Mouse (Mus musculus) heart, adult 18-20 months (tissue): ENCODE data around the gene Ppara. TPM values are rescaled to one million over a fixed set of nuclear protein-coding genes. Genes with fewer than 3 reads are reported as not detected.

Experiments
- DNase-seq, 2 experiments: peaks; one replicate each; pipeline ENCODE4 v3.0.0; 2021 to 2022; ENCODE audit warnings: mixed read lengths in 1 of 2
- total RNA-seq, 2 experiments: library from RNA; stranded (reverse); gene quantifications; 2 replicates each; pipeline ENCODE4 v1.2.3; 2021

The Ppara gene
- total RNA-seq, 2 experiments from 2014 or later, result 73.1 to 74.9 TPM

DNA sequence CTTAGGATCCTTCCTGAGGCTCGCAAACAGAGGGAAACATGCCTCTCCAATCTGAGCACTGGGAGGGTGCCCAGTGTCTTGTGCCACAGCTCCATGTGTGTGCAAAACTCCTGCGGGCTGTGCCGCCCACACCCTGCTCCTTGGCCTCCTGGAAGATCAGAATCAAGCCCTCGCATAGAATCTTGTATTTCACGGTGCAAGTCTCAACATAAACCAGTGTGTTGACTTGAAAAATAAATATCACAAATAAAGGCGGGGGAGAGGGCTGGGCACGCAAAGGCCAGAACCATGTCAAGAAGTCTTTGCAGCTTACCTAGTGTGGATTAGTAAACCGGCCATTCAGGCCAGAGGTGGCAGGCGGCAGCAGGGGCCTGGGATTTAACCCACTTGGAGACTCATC is 5.5 kb upstream of the Ppara start:
- DNase-seq, result no peak

- DNase-seq, result no peak
Measured at GRCm38 (mm10) chr15:85730027-85730426, 4.8 kb upstream of the Ppara start.

DNA sequence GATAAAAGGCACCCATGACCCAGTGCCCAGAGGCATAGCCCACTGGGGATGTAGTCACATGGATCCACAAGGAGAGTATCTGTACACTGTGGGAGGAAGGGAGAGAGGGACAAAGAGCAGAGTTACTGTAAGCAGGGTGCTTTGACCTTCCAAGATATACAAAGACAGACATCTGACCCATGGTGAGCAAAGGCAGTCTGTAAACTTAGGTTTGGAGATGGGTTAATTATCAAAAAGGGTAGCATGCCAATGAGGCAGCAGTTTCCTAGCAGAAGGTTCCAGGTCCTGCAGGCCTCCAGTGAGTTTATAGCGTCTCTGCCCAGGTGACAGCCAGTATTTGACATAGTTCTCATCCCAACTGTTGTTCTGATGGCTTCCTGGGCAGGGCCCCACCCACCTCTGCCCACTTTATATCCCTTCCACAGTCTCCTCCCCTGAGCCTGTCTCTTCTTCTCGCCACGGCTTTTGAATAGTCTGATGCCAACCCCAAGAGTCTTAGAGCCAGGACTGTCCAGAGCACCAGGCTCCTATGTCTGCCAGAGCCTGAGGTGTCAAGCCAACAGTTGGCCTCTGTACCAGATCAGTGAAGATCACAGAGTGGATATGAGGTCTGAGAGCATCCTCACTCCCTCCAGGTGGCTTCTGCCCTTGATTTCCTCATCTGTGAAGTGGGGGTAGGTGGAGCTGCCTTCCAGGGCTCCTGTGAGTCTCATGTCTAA is 2.7 kb upstream of the Ppara start:
- DNase-seq, result no peak

DNA sequence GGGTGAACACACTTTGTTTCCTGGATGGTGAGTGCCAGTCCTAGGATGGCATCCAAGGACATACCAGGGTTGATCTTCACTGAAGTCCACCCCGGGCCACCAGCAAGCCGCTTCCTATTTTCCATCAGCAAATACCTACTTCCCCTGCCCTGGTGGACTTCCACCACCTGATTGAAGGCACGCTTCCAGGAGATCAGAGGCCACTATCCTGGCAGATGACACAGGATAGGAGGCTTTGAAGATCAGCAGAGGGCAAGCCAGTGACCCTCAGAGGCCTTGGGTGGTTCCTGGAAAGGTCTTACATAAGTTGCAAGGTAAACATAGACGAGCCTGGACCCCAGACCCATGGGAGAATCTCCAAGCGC is 2.2 kb upstream of the Ppara start:
- no peak for DNase-seq

DNA sequence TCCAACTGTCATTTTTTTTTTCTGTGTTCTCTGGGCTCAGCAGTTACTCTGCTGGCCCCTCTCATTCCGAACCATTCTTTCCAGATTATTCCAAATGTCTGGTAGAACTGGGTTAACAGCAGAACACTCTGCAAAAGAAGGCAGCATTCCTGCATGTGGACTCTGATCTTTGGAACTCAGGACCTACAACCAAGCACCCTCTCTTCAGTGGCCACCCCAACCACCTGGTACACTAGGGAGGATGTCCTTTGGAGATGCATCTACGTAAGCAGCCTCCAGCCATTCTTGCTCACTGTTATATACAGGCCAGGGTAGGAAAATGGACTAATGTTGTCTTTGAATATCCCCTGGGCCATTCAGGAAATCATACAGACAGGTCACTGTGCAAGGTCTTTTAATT is 1.1 kb upstream of the Ppara start:
- no peak for DNase-seq

- DNase-seq, result no peak
Measured at GRCm38 (mm10) chr15:85734148-85734547, 635 bp upstream of the Ppara start.

GRCm38 (mm10) chr15:85735063-85735835 is 466 bp downstream of the Ppara start:
- peak; percentile 96 for DNase-seq

DNA sequence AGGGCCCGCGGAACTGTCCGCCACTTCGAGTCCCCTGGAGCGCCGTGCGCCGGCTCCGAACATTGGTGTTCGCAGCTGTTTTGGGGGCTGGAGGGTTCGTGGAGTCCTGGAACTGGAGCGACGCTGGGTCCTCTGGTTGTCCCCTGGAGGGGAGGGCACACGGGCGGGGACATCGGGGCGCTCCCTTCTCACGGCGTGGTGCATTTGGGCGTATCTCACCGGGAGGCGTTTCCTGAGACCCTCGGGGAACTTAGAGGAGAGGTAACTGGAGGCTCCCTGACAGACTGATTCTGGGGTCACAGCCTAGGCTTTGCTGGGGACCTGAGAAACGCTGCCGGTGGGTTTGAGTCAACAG is 1.0 kb downstream of the Ppara start:
- no peak for DNase-seq

GRCm38 (mm10) chr15:85736506-85736905 is 1.7 kb downstream of the Ppara start:
- peak; percentile 29 to 44 for DNase-seq

GRCm38 (mm10) chr15:85738416-85738815 is 3.6 kb downstream of the Ppara start:
- no peak for DNase-seq

DNA sequence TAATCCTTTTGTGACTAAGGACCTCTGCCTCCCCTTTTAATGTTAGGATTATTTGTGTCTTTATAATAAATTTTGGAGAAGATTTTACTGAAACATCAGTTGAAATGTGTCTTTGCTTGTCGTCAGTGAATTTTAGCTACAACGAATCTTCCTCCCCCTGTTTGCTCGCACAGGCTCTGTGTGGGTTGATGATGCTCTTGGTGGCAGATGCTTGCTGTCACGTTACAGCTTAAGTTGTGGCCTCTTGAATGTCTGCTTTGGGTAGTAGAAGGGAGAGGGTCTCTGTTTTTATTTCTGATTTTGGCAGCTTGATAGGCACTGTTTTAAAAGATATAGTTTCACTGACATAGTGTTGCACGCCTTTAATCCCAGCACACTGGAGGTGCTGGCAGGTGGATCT is 4.2 kb downstream of the Ppara start:
- no peak for DNase-seq

- DNase-seq, result no peak
Measured at GRCm38 (mm10) chr15:85742608-85743007, 7.8 kb downstream of the Ppara start.

DNA sequence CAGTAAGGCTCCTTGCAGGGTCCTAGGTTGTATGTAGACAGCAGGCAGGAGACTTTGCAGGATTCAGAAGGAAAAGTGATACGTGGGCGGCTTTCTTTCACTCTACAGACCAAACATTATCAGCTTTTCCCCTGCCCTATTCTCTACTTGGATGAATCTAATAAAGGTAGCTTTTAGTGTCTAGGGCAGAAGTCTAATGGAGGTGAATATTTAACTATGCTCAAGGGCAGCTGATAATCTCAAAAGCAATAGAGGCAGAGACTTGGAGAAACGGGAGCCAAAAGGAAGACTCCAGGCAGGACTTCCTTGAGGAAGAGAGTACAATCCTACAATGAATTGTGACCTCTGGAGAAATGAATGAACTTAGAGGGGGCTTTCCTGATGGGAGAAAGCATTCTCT is 9.2 kb downstream of the Ppara start:
- no peak for DNase-seq

- DNase-seq, result no peak
Measured at GRCm38 (mm10) chr15:85746178-85746577, 11.4 kb downstream of the Ppara start.

DNA sequence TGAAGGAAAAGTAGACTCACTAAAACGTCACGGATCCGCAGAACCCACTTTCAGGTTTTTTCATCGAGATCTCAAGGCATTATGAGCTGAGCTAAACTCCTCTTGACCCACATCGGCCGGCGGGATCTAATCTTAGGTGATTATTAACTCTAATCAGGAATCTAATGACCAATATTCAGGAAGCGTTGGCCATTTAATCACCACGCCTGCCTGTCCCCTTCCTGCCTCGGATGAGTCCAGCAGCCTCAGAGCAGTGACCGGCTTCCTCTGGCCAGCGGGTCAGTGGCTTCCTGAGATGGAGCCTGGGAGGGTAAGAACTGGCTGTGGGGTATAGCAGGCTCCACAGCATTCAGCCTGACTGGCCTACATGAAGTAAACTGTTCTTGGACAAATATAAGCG is 11.9 kb downstream of the Ppara start:
- peak in 1 of 2 experiments; percentile 23 for DNase-seq

- DNase-seq, result no peak
Measured at GRCm38 (mm10) chr15:85747951-85748350, 13.2 kb downstream of the Ppara start.

DNA sequence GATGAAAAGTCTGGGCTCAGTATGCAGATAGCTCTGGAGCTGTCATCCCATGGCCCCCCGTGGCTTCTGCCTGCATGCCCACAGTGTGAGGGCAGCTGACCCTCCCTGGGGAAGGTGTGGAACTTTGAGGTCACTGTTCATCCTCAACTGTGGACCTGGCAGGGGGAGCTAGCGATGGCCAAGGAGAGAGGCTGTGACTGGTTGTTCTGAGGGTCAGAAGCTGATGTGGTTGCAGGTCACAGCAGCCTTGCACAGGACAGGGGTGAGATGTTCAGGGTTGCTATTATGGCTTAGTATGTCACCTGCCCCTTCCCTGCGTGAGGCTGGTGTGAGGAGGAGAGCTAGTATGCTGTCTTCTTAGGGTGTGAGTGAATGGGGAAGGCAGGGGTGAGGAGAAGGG is 13.7 kb downstream of the Ppara start:
- no peak for DNase-seq

DNA sequence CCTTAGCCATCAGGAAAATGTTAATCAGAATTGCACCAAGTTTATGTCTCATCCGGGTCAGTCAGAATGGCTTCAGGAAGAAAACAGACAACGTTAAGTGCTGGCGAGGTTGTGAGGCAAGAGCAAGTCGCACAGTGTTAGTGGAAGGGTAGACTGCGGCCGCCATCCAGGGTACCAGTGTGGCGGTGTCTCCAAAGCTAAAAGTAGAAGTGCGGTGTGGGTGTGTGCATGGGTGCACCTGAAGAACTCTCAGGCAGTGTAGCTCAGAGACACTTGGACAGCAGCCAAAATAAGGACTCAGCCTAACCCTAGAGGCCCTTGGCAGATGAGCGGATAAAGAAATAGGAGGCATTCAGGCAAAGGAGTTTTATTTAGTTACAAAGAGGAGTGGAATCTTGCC is 14.4 kb downstream of the Ppara start:
- DNase-seq, result no peak

- DNase-seq, result no peak
Measured at GRCm38 (mm10) chr15:85750115-85750514, 15.3 kb downstream of the Ppara start.

GRCm38 (mm10) chr15:85752655-85753054 is 17.9 kb downstream of the Ppara start:
- DNase-seq, result no peak

DNA sequence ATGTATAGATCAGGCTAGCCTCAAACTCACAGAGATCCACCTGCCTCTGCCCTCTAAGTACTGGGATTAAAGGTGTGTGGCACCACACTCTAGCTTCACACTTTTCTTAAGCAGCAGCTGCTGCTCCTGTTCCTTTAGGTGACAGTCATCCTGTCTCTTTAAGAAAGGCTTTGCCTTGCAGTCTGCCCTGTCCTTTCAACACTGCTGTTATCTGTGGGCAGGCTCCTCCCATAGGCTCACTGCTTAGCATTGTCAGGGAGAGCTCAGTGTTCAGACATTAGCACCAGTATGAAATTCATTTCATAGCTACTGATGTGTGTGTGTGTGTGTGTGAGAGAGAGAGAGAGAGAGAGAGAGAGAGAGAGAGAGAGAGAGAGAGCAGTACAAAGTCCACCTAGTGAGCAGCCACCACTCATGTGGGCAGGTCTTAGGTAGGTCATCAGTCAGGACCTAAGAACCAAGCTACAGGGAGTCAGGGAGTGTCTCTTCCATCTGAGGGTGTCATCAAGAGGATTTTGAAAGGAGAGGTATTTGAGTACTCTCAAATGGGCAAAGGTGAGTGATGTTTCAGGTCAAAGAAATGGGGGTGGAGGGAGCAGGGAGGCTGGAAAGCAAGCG is 19.4 kb downstream of the Ppara start:
- DNase-seq, result no peak

- no peak for DNase-seq
Measured at GRCm38 (mm10) chr15:85755214-85755613, 20.4 kb downstream of the Ppara start.

DNA sequence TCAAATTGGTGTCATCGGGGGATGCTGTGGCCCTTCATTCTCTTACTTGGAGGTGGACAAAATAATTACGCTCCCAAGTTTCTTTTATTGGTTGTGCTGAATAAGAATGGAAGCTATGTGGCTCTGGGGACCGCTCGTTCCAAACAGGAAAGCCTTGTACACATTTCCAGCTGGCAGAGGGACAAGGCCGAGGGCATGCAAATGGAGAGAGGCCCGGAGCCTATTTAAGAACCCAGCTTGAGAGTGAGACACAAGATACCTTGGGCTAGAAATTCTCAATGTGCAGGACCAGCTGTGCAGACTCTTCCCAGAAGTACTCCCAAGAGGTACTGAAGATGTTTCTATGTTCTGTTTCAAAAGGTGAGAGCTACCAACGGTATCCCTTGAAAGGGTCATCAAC is 21.8 kb downstream of the Ppara start:
- peak; percentile 75 to 78 for DNase-seq

- DNase-seq, result no peak
Measured at GRCm38 (mm10) chr15:85757768-85758167, 23.0 kb downstream of the Ppara start.
